Mouse (Mus musculus): ENCODE results near the gene H2al1o.
"Not testable (repeated sequence)": the region's sequence is repeated elsewhere in the genome, so short reads cannot be mapped to it uniquely, and the experiment has no call there.

Gene H2al1o

GRCm38 (mm10) chrX:9572309-9572708, at the start of gene H2al1o:
TSS of gene H2al1o (minus strand) at chrX:9572409.
- DNase-seq: not testable (repeated sequence)

- not testable (repeated sequence) for DNase-seq
Observed at GRCm38 (mm10) chrX:9598036-9598435, 25.8 kb upstream of the H2al1o start.

DNA sequence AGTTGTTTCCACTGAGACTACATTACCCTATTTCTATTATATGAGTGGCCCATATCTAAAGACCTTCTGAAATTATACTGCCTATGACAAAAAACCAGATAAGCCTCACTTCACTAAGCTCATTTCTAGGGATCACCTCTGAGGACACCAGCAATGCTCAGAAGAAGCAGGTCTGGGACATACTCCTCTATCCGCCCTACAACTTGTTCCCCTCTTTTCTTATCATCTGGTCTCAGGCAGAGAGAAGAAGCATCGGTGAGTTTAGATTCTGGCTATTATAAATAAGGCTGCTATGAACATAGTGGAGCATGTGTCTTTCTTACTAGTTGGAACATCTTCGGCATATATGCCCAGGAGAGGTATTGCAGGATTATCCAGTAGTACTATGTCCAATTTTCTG, 35.3 kb downstream of the H2al1o start:
- DNase-seq: no peak

All from thymus, postnatal 25 days (tissue).